Mouse (Mus musculus) subcutaneous adipose tissue, adult 2 months (tissue): ENCODE measurements around the gene Hist1h2ah. TPM values are rescaled to one million over a fixed set of nuclear protein-coding genes. Genes with fewer than 3 reads are reported as not detected.

Source experiments
- polyA plus RNA-seq: library from polyadenylated mRNA; depleted of rRNA; stranded (reverse); fragments of >200 nt; gene quantifications from 2 replicates; pipeline ENCODE4 v1.2.3, GENCODE M21; 2012; ENCODE audit warnings: low replicate concordance; rRNA removed

Hist1h2ah gene
- 0.80 and 14.4 TPM in 2 replicates for polyA plus RNA-seq

DNA sequence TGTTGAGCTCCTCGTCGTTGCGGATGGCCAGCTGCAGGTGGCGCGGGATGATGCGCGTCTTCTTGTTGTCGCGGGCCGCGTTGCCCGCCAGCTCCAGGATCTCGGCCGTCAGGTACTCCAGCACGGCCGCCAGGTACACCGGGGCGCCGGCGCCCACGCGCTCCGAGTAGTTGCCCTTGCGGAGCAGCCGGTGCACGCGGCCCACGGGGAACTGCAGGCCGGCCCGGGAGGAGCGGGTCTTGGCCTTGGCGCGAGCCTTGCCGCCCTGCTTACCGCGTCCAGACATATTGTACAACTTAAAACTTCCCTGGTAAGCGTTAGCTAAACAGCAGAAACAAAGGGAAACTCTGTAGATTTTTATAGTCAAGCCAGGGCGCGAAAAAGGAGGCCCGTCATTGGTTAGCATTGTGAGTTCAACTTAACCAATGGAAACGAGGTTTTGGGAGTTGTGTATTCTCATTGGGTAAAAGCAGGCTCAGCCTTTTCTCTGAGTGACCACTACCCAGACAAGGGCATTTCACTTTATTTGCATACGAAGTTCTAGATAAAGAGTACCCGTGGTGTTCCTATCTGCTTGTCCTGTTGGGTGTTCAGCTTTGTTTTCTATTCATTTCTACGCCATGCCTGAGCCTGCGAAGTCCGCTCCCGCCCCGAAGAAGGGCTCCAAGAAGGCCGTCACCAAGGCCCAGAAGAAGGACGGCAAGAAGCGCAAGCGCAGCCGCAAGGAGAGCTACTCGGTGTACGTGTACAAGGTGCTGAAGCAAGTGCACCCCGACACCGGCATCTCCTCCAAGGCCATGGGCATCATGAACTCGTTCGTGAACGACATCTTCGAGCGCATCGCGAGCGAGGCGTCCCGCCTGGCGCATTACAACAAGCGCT is at the start of gene Hist1h2ah, which contains the start of gene Hist1h2bk:
Gene Hist1h2ah, minus strand, starts transcription at position 302 of the 882 bp plus-strand sequence.
Gene Hist1h2bk, plus strand, starts transcription at position 604 of the 882 bp plus-strand sequence.

DNA sequence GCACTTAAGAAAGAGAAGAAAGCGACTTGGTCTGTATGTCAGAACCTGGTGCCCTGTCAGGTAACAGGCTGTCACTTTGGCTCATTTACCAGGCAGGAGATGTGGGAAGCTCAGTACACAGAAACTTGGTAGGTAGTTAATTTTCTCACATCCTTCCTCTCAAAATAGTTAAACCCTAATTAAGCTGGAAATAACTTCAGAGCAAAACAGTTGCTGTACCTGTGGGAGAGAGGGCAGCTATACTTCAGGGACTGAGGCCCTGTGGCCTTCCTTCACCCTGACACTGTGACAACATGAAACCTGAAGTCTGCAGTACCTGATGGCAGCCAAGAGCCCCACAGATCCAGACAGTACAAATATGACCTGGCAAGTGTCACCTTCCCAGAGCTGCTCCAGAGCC is 48.8 kb upstream of the Hist1h2ah start, which contains the start of gene Vmn1r188:
Gene Vmn1r188, plus strand, starts transcription at position 301 of the 400 bp plus-strand sequence.

DNA sequence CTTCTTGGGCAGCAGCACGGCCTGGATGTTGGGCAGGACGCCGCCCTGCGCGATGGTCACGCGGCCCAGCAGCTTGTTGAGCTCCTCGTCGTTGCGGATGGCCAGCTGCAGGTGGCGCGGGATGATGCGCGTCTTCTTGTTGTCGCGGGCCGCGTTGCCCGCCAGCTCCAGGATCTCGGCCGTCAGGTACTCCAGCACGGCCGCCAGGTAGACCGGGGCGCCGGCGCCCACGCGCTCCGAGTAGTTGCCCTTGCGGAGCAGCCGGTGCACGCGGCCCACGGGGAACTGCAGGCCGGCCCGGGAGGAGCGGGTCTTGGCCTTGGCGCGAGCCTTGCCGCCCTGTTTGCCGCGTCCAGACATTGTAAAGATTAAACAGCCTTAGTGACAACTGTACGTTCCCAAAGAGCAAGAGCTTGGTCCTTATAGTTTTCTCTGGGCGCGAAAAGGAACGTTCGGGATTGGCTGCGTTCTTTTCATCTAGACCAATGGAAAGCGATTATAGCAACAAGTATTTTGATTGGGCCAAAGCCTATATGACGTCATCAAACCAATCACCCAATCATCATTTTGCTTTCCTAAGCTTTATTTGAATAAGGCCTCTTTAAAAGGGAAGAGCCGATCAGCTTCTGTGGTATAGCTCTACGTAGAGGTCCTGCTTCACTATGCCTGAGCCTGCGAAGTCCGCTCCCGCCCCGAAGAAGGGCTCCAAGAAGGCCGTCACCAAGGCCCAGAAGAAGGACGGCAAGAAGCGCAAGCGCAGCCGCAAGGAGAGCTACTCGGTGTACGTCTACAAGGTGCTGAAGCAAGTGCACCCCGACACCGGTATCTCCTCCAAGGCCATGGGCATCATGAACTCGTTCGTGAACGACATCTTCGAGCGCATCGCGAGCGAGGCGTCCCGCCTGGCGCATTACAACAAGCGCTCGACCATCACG is 7.5 kb upstream of the Hist1h2ah start, which contains the start of the genes Hist1h2ag and Hist1h2bj:
Gene Hist1h2ag, minus strand, starts transcription at position 377 of the 935 bp plus-strand sequence.
Gene Hist1h2bj, plus strand, starts transcription at position 647 of the 935 bp plus-strand sequence.

DNA sequence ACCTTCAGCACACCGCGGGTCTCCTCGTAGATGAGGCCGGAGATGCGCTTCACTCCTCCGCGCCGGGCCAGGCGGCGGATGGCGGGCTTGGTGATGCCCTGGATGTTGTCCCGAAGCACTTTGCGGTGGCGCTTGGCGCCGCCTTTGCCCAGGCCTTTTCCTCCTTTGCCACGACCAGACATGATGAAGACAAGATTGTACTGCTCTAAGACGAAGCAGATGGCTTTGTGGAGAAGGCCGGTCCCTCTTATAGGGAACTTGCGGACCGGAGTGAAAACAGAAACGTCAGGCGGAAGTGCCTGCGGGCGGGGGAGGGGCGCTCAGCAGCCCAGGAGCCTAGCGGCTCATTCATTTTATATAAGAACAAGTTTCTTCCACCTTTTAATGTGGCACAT is 5.8 kb upstream of the Hist1h2ah start, which contains the start of gene Hist1h4i:
Gene Hist1h4i, minus strand, starts transcription at position 221 of the 395 bp plus-strand sequence.

DNA sequence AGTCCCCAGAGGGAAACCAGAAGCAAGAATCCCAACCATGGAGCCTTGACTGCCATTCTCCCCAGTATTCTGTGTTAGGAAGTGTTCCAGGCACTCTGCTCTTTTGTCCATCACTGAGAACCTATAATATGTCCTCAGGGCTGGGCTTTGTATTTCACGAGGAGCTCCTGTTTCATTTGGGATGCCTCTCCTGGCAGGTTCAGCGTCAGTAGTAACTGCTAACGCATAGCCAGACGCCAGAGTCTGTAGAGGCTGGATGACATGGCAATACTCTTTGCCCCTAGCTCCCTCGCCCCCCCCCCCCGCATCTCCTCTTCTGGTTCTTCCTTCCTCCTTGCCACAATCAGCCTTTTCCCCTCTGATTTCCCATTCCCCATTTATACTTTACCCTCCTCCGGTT is 25.7 kb downstream of the Hist1h2ah start, which contains the start of gene Prss16:
Gene Prss16, minus strand, starts transcription at position 101 of the 400 bp plus-strand sequence.

Other genes with a start within 250 kb of the Hist1h2ah start
- gene Hist1h2an, start 248.3 kb downstream of the Hist1h2ah start, polyA plus RNA-seq: 1.2 and 8.9 TPM in 2 replicates
- 1.2 and 1.7 TPM in 2 replicates for gene Hist1h2bp, start 248.1 kb downstream of the Hist1h2ah start, polyA plus RNA-seq
- 7.2 and 42.8 TPM in 2 replicates for gene Hist1h2bq, start 225.4 kb downstream of the Hist1h2ah start, polyA plus RNA-seq
- not detected in 2 replicates for gene Hist1h2ao, start 225.1 kb downstream of the Hist1h2ah start, polyA plus RNA-seq
- not detected in 2 replicates for gene Hist1h4m, start 223.8 kb downstream of the Hist1h2ah start, polyA plus RNA-seq
- 8.8 and 27.8 TPM in 2 replicates for gene Hist1h4n, start 203.4 kb downstream of the Hist1h2ah start, polyA plus RNA-seq
- 10.9 and 185 TPM in 2 replicates for gene Hist1h2ap, start 202.1 kb downstream of the Hist1h2ah start, polyA plus RNA-seq
- 2.6 and 36.8 TPM in 2 replicates for gene Hist1h2br, start 201.8 kb downstream of the Hist1h2ah start, polyA plus RNA-seq
- gene Zfp184, start 90.5 kb downstream of the Hist1h2ah start, polyA plus RNA-seq: 0.59 and 3.6 TPM in 2 replicates
- not detected in 2 replicates for gene Pom121l2, start 54.4 kb downstream of the Hist1h2ah start, polyA plus RNA-seq
- gene Prss16, start 25.8 kb downstream of the Hist1h2ah start, polyA plus RNA-seq: 1.0 TPM in 1 of 2 replicates, not detected in the other
- gene Hist1h2bk, start 302 bp upstream of the Hist1h2ah start, polyA plus RNA-seq: 2.3 and 12.2 TPM in 2 replicates
- 11.9 and 12.9 TPM in 2 replicates for gene Hist1h4i, start 5.8 kb upstream of the Hist1h2ah start, polyA plus RNA-seq
- gene Hist1h2ag, start 7.4 kb upstream of the Hist1h2ah start, polyA plus RNA-seq: 3.7 TPM in 1 of 2 replicates, not detected in the other
- 4.6 and 8.5 TPM in 2 replicates for gene Hist1h2bj, start 7.6 kb upstream of the Hist1h2ah start, polyA plus RNA-seq
- gene Vmn1r188, start 48.9 kb upstream of the Hist1h2ah start, polyA plus RNA-seq: not detected in 2 replicates
- gene Vmn1r189, start 70.3 kb upstream of the Hist1h2ah start, polyA plus RNA-seq: not detected in 2 replicates
- not detected in 2 replicates for gene Vmn1r191, start 148.4 kb upstream of the Hist1h2ah start, polyA plus RNA-seq
- not detected in 2 replicates for gene Vmn1r192, start 155.6 kb upstream of the Hist1h2ah start, polyA plus RNA-seq
- gene Vmn1r193, start 187.6 kb upstream of the Hist1h2ah start, polyA plus RNA-seq: not detected in 2 replicates
- gene Vmn1r194, start 208.6 kb upstream of the Hist1h2ah start, polyA plus RNA-seq: not detected in 2 replicates
- gene Vmn1r195, start 235.0 kb upstream of the Hist1h2ah start, polyA plus RNA-seq: not detected in 2 replicates